Mouse (Mus musculus) heart, embryonic 16.5 days (tissue): Measurements from ENCODE around the gene Cbln4. TPM values are rescaled to one million over a fixed set of nuclear protein-coding genes. Genes with fewer than 3 reads are reported as not detected.
A peak's percentile ranks its signal among the peaks of the same experiment; 100 is the strongest.

Source experiments
- ATAC-seq: fragments of 200-750 bp; cut with Nextera tagmentation; replicated peaks from 2 replicates; pipeline ENCODE4 v1.8.0; 2017; ENCODE audit warnings: moderate number of reproducible peaks; ENCODE audit not compliant: insufficient read depth, low FRiP score; ENCODE audit errors: extremely low read depth
- H3K27ac ChIP-seq: fragments of 300-500 bp; sonication (generic); 2 replicates; pipeline ENCODE4 v1.5.1; 2014; ENCODE audit warnings: mild to moderate bottlenecking, low read length, control low read depth, moderate library complexity
- H3K27me3 ChIP-seq: fragments of 300-500 bp; sonication (generic); 2 replicates; pipeline ENCODE4 v1.6.1; 2014; ENCODE audit warnings: low read length, mixed read lengths; ENCODE audit not compliant: control insufficient read depth, insufficient read depth
- H3K36me3 ChIP-seq: fragments of 300-500 bp; sonication (generic); 2 replicates; pipeline ENCODE4 v1.6.1; 2014; ENCODE audit not compliant: control insufficient read depth, insufficient read depth
- H3K4me1 ChIP-seq: fragments of 300-500 bp; sonication (generic); 2 replicates; pipeline ENCODE4 v1.6.1; 2014; ENCODE audit warnings: low read length, mixed read lengths; ENCODE audit not compliant: control insufficient read depth, insufficient read depth
- H3K4me2 ChIP-seq: fragments of 300-500 bp; sonication (generic); 2 replicates; pipeline ENCODE4 v1.6.1; 2014; ENCODE audit warnings: low read depth, mild to moderate bottlenecking, control low read depth, low read length
- H3K4me3 ChIP-seq: fragments of 300-500 bp; sonication (generic); 2 replicates; pipeline ENCODE4 v1.5.1; 2014; ENCODE audit warnings: mild to moderate bottlenecking, control low read depth, low read length
- H3K9ac ChIP-seq: fragments of 300-500 bp; sonication (generic); 2 replicates; pipeline ENCODE4 v1.6.1; 2014; ENCODE audit warnings: low read length, control low read depth
- H3K9me3 ChIP-seq: fragments of 300-500 bp; sonication (generic); replicated peaks from 2 replicates; pipeline ENCODE4 v1.6.1; 2016; ENCODE audit warnings: low read length; ENCODE audit not compliant: control insufficient read depth
- WGBS: fragments of 180-500 bp; shearing (Covaris S2); extraction: QIAGEN DNeasy Blood & Tissue Kit; methylation state at CpG from one replicate; pipeline ENCODE4 v1.1.7; 2014; 5-methylcytosine and 5-hydroxymethylcytosine counted together
- polyA plus RNA-seq: library from polyadenylated mRNA; unstranded; fragments of >200 nt; fragmentation: Nextera tagmentation; extraction: Ambion mirVana; gene quantifications from 2 replicates; pipeline ENCODE4 v1.2.1, GENCODE M21; 2015

The Cbln4 gene
- 0.07 TPM in 1 of 2 replicates, not detected in the other for polyA plus RNA-seq

GRCm38 (mm10) chr2:172043235-172043610 lies at the start of gene Cbln4:
TSS of gene Cbln4 (minus strand) at chr2:172043466.
- no peak within 1 kb of the TSS for H3K9ac ChIP-seq
- no peak within 1 kb of the TSS for H3K27ac ChIP-seq
- no peak for ATAC-seq
- 3% methylated on average over 23 of the region's 23 CpGs for WGBS
- peaks cover 39% of the 10 kb centered on the region for H3K27me3 ChIP-seq
- no peaks in the 10 kb centered on the region for H3K9me3 ChIP-seq
- peak within 1 kb of the TSS; percentile 46 for H3K4me2 ChIP-seq
- peaks cover 8% of the 10 kb centered on the region; the same call in 1 of the 2 replicates for H3K4me1 ChIP-seq
- H3K36me3 ChIP-seq, result no peaks in the 10 kb centered on the region
- peak within 1 kb of the TSS; percentile 16 for H3K4me3 ChIP-seq

GRCm38 (mm10) chr2:172078596-172078995 lies 35.3 kb upstream of the Cbln4 start:
- Histone ChIP-seq H3K27ac (no peak overlapping the region), H3K9ac (no peak overlapping the region), H3K36me3 (no peaks in the 10 kb centered on the region), H3K4me1 (no peaks in the 10 kb centered on the region), H3K4me3 (no peak overlapping the region), H3K9me3 (0 out of 2 replicates have a peak, but pooled peaks cover 2% of the 10 kb centered on the region), H3K27me3 (no peaks in the 10 kb centered on the region), H3K4me2 (no peak overlapping the region)
- WGBS, result 57% methylated on average over 3 of the region's 3 CpGs
- no peak for ATAC-seq

GRCm38 (mm10) chr2:172076295-172076694 lies 33.0 kb upstream of the Cbln4 start:
- no peaks in the 10 kb centered on the region for H3K9me3 ChIP-seq
- no peak overlapping the region for H3K9ac ChIP-seq
- no peak for ATAC-seq
- WGBS, result 82% methylated on average over 5 of the region's 5 CpGs
- no peak overlapping the region for H3K4me3 ChIP-seq
- H3K4me1 ChIP-seq, result no peaks in the 10 kb centered on the region
- H3K36me3 ChIP-seq, result no peaks in the 10 kb centered on the region
- H3K27ac ChIP-seq, result no peak overlapping the region
- H3K27me3 ChIP-seq, result no peaks in the 10 kb centered on the region
- no peak overlapping the region for H3K4me2 ChIP-seq

- H3K9me3 ChIP-seq, result no peaks in the 10 kb centered on the region
- H3K27ac ChIP-seq, result no peak overlapping the region
- H3K36me3 ChIP-seq, result no peaks in the 10 kb centered on the region
- H3K4me2 ChIP-seq, result no peak overlapping the region
- 62% methylated on average over 7 of the region's 7 CpGs for whole genome bisulfite sequencing
- no peak overlapping the region for H3K9ac ChIP-seq
- H3K4me3 ChIP-seq, result no peak overlapping the region
- no peaks in the 10 kb centered on the region for H3K4me1 ChIP-seq
- H3K27me3 ChIP-seq, result no peaks in the 10 kb centered on the region
- no peak for ATAC-seq
Measured at GRCm38 (mm10) chr2:172062876-172063275, 19.6 kb upstream of the Cbln4 start.

- H3K27ac ChIP-seq, result no peak overlapping the region
- WGBS, result 50% methylated on average over 3 of the region's 3 CpGs
- no peak for ATAC-seq
Measured at GRCm38 (mm10) chr2:172059747-172060146, 16.5 kb upstream of the Cbln4 start.

GRCm38 (mm10) chr2:172058936-172059665 lies 15.8 kb upstream of the Cbln4 start:
- H3K4me2 ChIP-seq, result no peak overlapping the region
- no peaks in the 10 kb centered on the region for H3K36me3 ChIP-seq
- no peak overlapping the region for H3K4me3 ChIP-seq
- H3K4me1 ChIP-seq, result no peaks in the 10 kb centered on the region
- H3K9ac ChIP-seq, result no peak overlapping the region
- 65% methylated on average over 7 of the region's 7 CpGs for WGBS
- H3K9me3 ChIP-seq, result no peaks in the 10 kb centered on the region
- no peak for ATAC-seq
- no peak overlapping the region for H3K27ac ChIP-seq
- H3K27me3 ChIP-seq, result no peaks in the 10 kb centered on the region

More at GRCm38 (mm10) chr2:172059747-172060146, 16.5 kb upstream of the Cbln4 start:
- no peaks in the 10 kb centered on the region for H3K36me3 ChIP-seq
- H3K4me1 ChIP-seq, result no peaks in the 10 kb centered on the region
- no peak overlapping the region for H3K4me3 ChIP-seq
- H3K27me3 ChIP-seq, result no peaks in the 10 kb centered on the region
- no peak overlapping the region for H3K4me2 ChIP-seq
- H3K9ac ChIP-seq, result no peak overlapping the region
- no peaks in the 10 kb centered on the region for H3K9me3 ChIP-seq

GRCm38 (mm10) chr2:172046002-172046401 lies 2.7 kb upstream of the Cbln4 start:
- Histone ChIP-seq H3K4me3 (no peak overlapping the region), H3K27me3 (peaks cover 33% of the 10 kb centered on the region), H3K4me1 (peaks cover 8% of the 10 kb centered on the region; the same call in 1 of the 2 replicates), H3K9me3 (no peaks in the 10 kb centered on the region), H3K27ac (no peak overlapping the region), H3K36me3 (no peaks in the 10 kb centered on the region), H3K4me2 (no peak overlapping the region), H3K9ac (no peak overlapping the region)
- ATAC-seq, result peak; percentile 30; the same call in 1 of the 2 replicates
- WGBS, result 25% methylated on average over 7 of the region's 7 CpGs

- peak overlapping the region; percentile 46 for H3K4me2 ChIP-seq
- peaks cover 8% of the 10 kb centered on the region; the same call in 1 of the 2 replicates for H3K4me1 ChIP-seq
- H3K27me3 ChIP-seq, result peaks cover 39% of the 10 kb centered on the region
- no peak overlapping the region for H3K27ac ChIP-seq
- 2% methylated on average over 46 of the region's 46 CpGs for WGBS
- H3K4me3 ChIP-seq, result peak overlapping the region; percentile 16
- no peak overlapping the region for H3K9ac ChIP-seq
- no peaks in the 10 kb centered on the region for H3K9me3 ChIP-seq
- no peaks in the 10 kb centered on the region for H3K36me3 ChIP-seq
- no peak; the same call in 1 of the 2 replicates for ATAC-seq
Measured at GRCm38 (mm10) chr2:172042607-172043234, 545 bp downstream of the Cbln4 start.

GRCm38 (mm10) chr2:172042125-172042524 lies 1.1 kb downstream of the Cbln4 start:
- no peaks in the 10 kb centered on the region for H3K36me3 ChIP-seq
- H3K9ac ChIP-seq, result no peak overlapping the region
- no peaks in the 10 kb centered on the region for H3K9me3 ChIP-seq
- H3K4me2 ChIP-seq, result peak overlapping the region; percentile 46
- no peak overlapping the region for H3K4me3 ChIP-seq
- WGBS, result under 1% methylated on average over 34 of the region's 34 CpGs
- H3K27ac ChIP-seq, result no peak overlapping the region
- peak; percentile 82 for ATAC-seq
- H3K27me3 ChIP-seq, result peaks cover 39% of the 10 kb centered on the region
- H3K4me1 ChIP-seq, result peaks cover 8% of the 10 kb centered on the region; the same call in 1 of the 2 replicates
